Mouse (Mus musculus) G1E (cell line): ENCODE data around the gene Cfap100.

ENCODE experiments used
- CTCF ChIP-seq: IDR thresholded peaks from 2 replicates; pipeline ENCODE4 v1.5.1; 2012; ENCODE audit warnings: low read depth, low read length, inconsistent platforms, mixed read lengths
- GATA1 ChIP-seq: IDR thresholded peaks from 2 replicates; pipeline ENCODE4 v1.6.1; 2012; ENCODE audit warnings: borderline replicate concordance, low read length, inconsistent platforms, mixed read lengths
- TAL1 ChIP-seq: conservative IDR thresholded peaks from 2 replicates; pipeline ENCODE4 v1.6.1; 2012; ENCODE audit warnings: low read depth, low read length, inconsistent platforms, mixed read lengths

GRCm38 (mm10) chr6:90358142-90358541, 70.5 kb downstream of the Cfap100 start:
- TF ChIP-seq GATA1: no peak
- TF ChIP-seq CTCF: no peak
- no peak for TF ChIP-seq TAL1
